Mouse (Mus musculus): ENCODE measurements at regions not wholly inside any gene's neighbourhood (a gene's known extent, or its start where the extent isn't known, plus 50 kb on each side); places are given as distances from the start of the nearest gene placed in this dataset.

DNA sequence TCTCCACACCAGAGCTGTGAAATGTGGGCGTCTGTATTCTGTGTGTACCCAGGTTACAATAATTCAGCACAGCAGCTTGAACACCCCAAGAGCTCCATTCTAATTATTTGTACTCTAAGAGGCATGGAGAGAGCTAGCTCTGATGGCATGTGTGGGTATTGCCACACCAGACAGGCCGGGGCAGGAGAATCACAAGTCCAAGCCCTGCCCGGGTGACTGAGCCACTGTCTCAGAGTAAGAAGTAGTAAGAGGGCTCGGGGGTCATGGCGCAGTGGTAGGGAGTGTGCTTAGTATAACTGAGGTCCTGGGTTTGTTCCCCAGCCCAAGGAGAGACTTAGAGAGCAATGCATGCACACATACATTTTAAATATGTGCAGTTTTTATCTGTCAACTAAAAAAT lies 57.7 kb upstream of the Neurl1b start:
- TF ChIP-seq CTCF (IDR thresholded peaks at IDR 0.05) (no peak), EP300 (IDR thresholded peaks at IDR 0.05) (no peak)
